Mouse (Mus musculus): ENCODE data around the gene Spg7. TPM values are rescaled to one million over a fixed set of nuclear protein-coding genes. Genes with fewer than 3 reads are reported as not detected.

Gene Spg7
- polyA plus RNA-seq, 1 experiment from 2014 or later, result 143 TPM

DNA sequence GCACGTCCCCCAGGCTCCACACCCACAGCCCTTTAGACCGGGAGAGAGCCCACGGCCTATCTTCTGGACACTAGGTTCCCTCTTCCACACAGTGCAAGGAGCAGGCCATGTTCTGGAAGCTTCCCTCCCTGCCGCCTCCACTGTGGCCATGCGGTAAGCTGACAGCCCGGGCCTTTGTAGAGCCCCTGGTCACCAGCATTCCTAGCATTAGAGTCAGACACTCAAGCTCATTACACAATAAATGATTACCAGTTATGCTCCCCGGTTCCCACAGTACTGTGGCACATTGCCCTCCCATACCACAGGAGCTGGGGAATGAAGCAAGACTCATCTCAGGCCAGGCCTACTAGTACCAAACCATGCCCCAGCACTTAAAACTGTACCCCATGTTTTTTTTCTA, 14.3 kb upstream of the Spg7 start:
- DNase-seq (ENCODE audit: low read depth, low spot score) (peak; percentile 77), ATAC-seq (peak; percentile 93)
- no peaks in the 10 kb centered on the region for H3K27me3 ChIP-seq
- in situ Hi-C loops (cut with MboI; ENCODE audit: low pct_unique_long_range_greater_than_20kb), result loop anchor here (5.0 kb wide), 1 partner anchor 141 kb away; no protein-coding TSS in a partner anchor
- no peak for TF ChIP-seq CTCF (IDR thresholded peaks at IDR 0.05)
- ChIA-PET CTCF (interaction anchor here (0.9 kb wide), 1 partner anchor 11 kb away, joined by 3 read pairs; no protein-coding TSS in a partner anchor), POLR2A (interaction anchor here (2.8 kb wide), 1 partner anchor 16 kb away, joined by 8 read pairs; no protein-coding TSS in a partner anchor)

DNA sequence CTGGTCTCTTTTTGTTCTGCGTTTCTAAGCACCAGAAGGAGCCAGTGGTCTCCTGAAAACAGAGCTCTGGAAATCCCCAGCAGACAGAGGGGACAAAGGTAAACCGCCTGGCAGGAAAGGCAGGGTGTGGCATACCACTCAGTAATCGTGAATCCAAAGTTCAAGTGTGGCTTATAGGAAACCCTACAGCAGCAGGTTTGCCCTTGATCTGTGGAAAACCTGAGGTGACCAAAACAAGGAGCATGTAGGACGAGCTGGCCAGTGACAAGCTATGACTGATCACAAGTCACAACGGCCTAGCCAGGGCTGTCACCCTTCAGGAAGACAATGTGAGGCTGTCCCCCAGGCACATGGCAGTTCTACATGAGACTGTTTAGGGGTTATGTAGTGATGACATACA, 11.3 kb upstream of the Spg7 start:
- DNase-seq (ENCODE audit: low read depth, low spot score) (no peak), ATAC-seq (no peak)
- no peak for TF ChIP-seq CTCF (IDR thresholded peaks at IDR 0.05)
- no peaks in the 10 kb centered on the region for H3K27me3 ChIP-seq
- in situ Hi-C loops (cut with MboI; ENCODE audit: low pct_unique_long_range_greater_than_20kb), result no loop called here
- POLR2A ChIA-PET, result interaction anchor here (0.6 kb wide), 2 partner anchors 8 to 450 kb away, joined by 3 to 4 read pairs; no protein-coding TSS in a partner anchor
- CTCF ChIA-PET, result interaction anchor here (1.0 kb wide), 1 partner anchor 27 kb away, joined by 3 read pairs; no protein-coding TSS in a partner anchor

DNA sequence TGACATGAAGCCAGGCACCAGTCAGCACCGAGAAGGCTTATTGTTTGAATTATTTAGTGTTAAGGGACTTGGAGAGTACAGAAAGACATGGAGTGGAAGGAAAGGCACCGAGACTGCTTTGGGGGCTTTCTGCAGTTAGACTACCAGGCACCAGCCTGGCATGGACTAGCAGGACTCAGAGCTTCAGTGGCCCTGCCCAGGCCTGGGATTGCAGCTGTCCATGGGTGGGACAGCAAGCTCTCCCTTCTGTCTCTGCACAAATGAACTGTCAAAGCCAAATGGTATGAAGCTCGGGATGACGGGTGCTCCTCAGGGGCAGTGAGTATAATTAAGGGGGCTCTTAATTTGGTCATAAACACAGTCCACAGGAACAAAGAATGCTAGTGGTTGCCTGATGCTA, 1.3 kb downstream of the Spg7 start:
- ChIA-PET POLR2A (interaction anchor here (1.7 kb wide), 1 partner anchor 16 kb away, joined by 8 read pairs; no protein-coding TSS in a partner anchor), CTCF (no interaction called here)
- DNase-seq (ENCODE audit: low read depth, low spot score) (no peak), ATAC-seq (no peak)
- TF ChIP-seq CTCF (IDR thresholded peaks at IDR 0.05), result no peak
- no peaks in the 10 kb centered on the region for H3K27me3 ChIP-seq
- in situ Hi-C loops (cut with MboI; ENCODE audit: low pct_unique_long_range_greater_than_20kb), result loop anchor here (10.0 kb wide), 1 partner anchor 229 kb away; no protein-coding TSS in a partner anchor

DNA sequence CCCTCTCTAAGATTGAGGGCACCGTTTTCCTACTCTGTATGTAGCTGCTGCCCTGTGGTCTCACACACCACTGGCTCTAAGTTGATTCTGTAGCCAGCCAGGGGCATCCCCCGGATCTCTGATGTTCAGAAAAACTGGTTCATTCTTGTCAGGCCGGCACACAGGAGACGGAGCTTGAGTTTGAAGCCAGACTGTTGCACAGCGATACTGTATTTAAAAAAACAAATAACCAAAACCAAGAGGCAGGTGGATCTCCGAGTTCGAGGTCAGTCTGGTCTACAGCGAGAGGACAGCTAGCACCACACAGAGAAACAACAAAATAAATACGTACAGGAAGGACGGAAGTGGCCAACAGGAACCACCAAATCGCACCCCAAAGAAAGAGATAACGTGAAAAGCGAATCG, 2.1 kb downstream of the Spg7 start:
- CTCF ChIA-PET, result interaction anchor here (1.2 kb wide), 1 partner anchor 22 kb away, joined by 3 read pairs; no protein-coding TSS in a partner anchor
- ATAC-seq (peak; percentile 23), DNase-seq (ENCODE audit: low read depth, low spot score) (no peak)
- TF ChIP-seq CTCF (IDR thresholded peaks at IDR 0.05), result no peak
- POLR2A ChIA-PET, result interaction anchor here (1.0 to 1.7 kb wide), 2 partner anchors 17 to 158 kb away, joined by 6 to 8 read pairs; no protein-coding TSS in a partner anchor
- no peaks in the 10 kb centered on the region for H3K27me3 ChIP-seq
- in situ Hi-C loops (cut with MboI; ENCODE audit: low pct_unique_long_range_greater_than_20kb), result loop anchor here (10.0 kb wide), 1 partner anchor 230 kb away; no protein-coding TSS in a partner anchor

DNA sequence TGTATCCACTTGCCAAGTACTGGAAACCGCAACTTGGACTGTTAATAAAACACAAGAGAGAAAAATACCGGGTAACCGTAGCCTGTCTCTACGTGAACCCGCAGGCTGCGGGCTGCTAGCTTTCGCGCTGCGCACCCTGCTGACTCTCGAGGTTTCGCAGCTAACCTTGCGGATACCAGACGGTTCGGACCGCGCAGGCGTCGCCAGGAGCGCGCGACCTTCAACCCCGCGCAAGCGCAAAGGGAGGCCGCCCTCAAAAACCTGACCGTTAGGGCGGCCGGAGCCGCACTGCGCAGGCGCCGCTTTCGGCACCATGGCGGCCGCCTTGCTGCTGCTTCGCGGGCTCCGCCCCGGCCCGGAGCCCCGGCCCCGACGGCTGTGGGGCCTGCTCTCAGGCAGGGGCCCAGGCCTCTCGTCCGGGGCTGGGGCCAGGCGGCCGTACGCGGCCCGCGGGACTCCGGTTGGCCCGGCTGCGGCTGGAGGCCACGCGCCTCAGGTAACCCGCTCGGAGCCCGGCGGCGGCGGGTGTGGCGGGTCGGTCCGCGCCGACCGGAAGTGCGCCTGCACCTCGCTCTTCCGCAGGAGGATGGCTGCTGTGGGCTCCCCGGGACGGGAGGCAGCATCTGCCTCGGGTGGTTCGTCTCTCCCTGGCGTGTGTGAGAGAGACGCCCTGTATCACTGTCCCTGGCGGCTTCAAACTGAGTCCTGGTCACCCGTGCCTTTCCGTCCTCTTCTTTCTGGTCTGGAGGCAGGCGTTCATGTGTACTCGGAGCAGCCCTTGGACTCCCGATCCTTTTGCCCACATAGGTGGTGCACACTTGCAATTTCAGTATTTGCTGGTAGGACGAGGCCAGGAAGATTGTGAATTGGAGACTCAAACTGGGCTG, 2.7 kb downstream of the Spg7 start:
- ATAC-seq, result peak; percentile 75
- in situ Hi-C loops (cut with MboI; ENCODE audit: low pct_unique_long_range_greater_than_20kb), result loop anchor here (10.0 kb wide), 1 partner anchor 231 kb away; no protein-coding TSS in a partner anchor
- DNase-seq (ENCODE audit: low read depth, low spot score), result peak; percentile 71
- no peaks in the 10 kb centered on the region for H3K27me3 ChIP-seq
- peak; percentile 89 for TF ChIP-seq CTCF (IDR thresholded peaks at IDR 0.05)
- CTCF ChIA-PET, result interaction anchor here (1.0 to 1.2 kb wide), 2 partner anchors 23 to 159 kb away, joined by 3 to 4 read pairs; no protein-coding TSS in a partner anchor
- POLR2A ChIA-PET, result interaction anchor here (1.0 to 1.7 kb wide), 2 partner anchors 18 to 159 kb away, joined by 6 to 8 read pairs; no protein-coding TSS in a partner anchor

DNA sequence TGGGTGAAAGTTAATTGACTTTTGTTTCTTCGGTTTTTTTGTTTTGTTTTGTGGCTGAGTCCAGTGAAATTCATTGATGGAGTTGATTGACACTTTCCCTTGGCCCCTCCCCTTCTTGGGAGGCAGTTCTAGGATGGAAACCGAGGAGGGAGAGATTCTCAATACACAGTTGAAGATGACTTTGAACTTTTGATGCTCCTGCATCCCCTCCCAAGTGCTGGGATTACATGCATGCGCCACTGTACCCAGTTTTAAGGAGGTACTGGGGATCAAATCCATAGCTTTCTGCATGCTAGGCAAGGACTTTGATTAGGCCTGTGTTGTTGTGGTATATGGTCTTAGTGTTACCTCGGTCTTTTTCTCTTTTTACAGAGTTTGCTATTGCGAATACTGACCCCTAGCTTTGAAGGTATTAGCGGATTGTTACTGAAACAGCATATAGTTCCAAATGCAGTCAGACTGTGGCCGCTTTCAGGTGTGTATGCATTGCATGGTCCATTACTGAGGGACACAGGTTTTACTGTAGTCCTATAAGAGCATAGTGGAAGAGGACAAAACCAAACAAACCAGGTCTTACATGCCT, 3.5 kb downstream of the Spg7 start:
- ChIA-PET POLR2A (interaction anchor here (0.9 kb wide), 1 partner anchor 24 kb away, joined by 3 read pairs; the partner anchor contains the start of gene Ankrd11), CTCF (interaction anchor here (1.0 to 1.7 kb wide), 2 partner anchors 9 to 160 kb away, joined by 4 read pairs; no protein-coding TSS in a partner anchor)

DNA sequence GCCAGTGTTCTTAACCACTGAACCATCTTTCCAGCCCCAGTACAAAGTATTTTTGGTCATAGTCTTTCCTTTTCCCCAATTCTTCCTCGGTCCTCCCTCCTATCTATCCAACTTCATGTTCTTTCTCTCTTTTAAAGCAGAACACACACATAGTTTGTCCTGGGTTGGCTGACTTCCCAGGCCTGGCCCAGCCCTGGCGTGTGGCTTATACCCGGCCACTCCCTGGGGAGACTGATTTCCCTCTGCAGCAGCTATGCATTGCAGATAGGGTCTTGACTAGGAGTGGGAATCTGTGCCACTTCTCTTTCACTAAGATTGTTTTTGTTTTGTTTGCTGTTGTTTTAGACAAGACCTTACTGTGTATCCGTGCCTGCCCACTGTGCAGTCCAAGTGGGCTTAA, 8.4 kb downstream of the Spg7 start:
- H3K27me3 ChIP-seq, result no peaks in the 10 kb centered on the region
- POLR2A ChIA-PET, result interaction anchor here (0.7 kb wide), 1 partner anchor 11 kb away, joined by 3 read pairs; no protein-coding TSS in a partner anchor
- DNase-seq (ENCODE audit: low read depth, low spot score), result no peak
- in situ Hi-C loops (cut with MboI; ENCODE audit: low pct_unique_long_range_greater_than_20kb), result no loop called here
- TF ChIP-seq CTCF (IDR thresholded peaks at IDR 0.05), result no peak
- no peak for ATAC-seq
- CTCF ChIA-PET, result interaction anchor here (1.8 kb wide), 1 partner anchor 165 kb away, joined by 6 read pairs; no protein-coding TSS in a partner anchor

More for the DNA sequence above, 3.5 kb downstream of the Spg7 start:
- H3K27me3 ChIP-seq, result no peaks in the 10 kb centered on the region
- in situ Hi-C loops (cut with MboI; ENCODE audit: low pct_unique_long_range_greater_than_20kb), result loop anchor here (10.0 kb wide), 1 partner anchor 231 kb away; no protein-coding TSS in a partner anchor
- no peak for TF ChIP-seq CTCF (IDR thresholded peaks at IDR 0.05)
- ATAC-seq (no peak), DNase-seq (ENCODE audit: low read depth, low spot score) (no peak)

DNA sequence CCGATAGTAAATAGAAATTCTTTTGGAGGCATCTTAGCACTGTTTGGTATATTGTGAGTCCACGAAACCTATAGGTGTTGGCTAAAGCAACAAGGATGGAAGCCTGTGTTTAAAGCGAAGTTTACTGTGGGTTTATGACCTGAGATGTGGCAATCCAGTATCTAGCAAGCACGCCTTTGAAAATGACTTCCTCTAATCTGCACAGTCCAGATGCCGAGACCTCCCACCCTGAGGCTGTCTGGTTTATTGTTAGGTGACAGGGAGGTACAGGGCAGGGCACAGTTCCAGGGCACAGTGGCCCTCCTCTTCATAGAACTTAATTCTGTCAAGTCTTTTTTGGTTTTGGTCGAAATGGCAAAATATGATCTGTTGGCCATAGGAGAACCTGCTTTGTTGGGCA, 14.5 kb downstream of the Spg7 start:
- H3K27me3 ChIP-seq, result no peaks in the 10 kb centered on the region
- in situ Hi-C loops (cut with MboI; ENCODE audit: low pct_unique_long_range_greater_than_20kb), result no loop called here
- DNase-seq (ENCODE audit: low read depth, low spot score) (no peak), ATAC-seq (no peak)
- ChIA-PET POLR2A (no interaction called here), CTCF (no interaction called here)
- TF ChIP-seq CTCF (IDR thresholded peaks at IDR 0.05), result no peak

DNA sequence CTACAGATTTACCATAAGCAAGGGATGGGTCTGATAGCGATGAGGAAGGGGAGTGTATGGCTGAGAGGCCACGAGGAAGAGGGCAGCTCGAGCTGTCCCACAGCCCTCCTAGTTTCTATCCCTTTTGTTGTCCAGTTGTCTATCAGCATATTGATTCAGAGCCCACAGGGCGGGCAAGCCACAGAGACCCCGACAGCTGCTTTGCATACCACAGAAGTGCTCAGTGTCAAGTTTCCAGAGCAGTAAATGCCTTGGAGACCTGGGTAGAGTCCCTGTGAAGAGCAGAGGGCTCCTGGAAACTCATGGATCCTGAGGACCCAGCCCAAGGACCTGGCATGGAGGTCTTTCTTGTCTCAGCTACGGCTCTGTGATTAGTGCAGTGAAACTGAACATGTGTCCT, 20.3 kb downstream of the Spg7 start:
- TF ChIP-seq CTCF (IDR thresholded peaks at IDR 0.05), result no peak

DNA sequence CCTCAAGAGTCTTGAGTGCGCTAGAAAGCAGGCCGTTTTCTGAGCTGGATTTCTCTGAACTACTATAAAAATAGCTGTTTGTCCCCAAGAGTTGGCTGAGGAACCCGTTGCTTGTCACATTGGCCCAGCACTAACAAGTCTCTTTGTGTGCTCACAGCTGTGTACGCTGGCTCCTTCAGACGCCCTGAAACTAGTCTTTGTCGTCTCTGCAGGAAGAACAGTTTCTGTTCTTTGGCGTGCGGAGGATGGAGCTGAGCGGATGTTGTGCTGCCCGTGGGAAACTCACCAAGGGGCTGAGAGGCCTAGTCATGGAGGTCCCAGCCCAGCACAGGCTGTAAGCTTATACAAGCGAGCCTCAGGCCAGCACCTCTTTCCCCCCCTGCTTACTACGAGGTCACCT, 20.9 kb downstream of the Spg7 start:
- DNase-seq (ENCODE audit: low read depth, low spot score) (no peak), ATAC-seq (no peak)
- ChIA-PET CTCF (no interaction called here), POLR2A (no interaction called here)
- in situ Hi-C loops (cut with MboI; ENCODE audit: low pct_unique_long_range_greater_than_20kb), result no loop called here
- no peaks in the 10 kb centered on the region for H3K27me3 ChIP-seq
- no peak for TF ChIP-seq CTCF (IDR thresholded peaks at IDR 0.05)

More for the DNA sequence above, 20.3 kb downstream of the Spg7 start:
- in situ Hi-C loops (cut with MboI; ENCODE audit: low pct_unique_long_range_greater_than_20kb), result no loop called here
- POLR2A ChIA-PET, result no interaction called here
- no peaks in the 10 kb centered on the region for H3K27me3 ChIP-seq
- no peak for ATAC-seq
- CTCF ChIA-PET, result no interaction called here
- DNase-seq (ENCODE audit: low read depth, low spot score), result no peak

Data from Patski (cell line).